Mouse (Mus musculus) ES-E14 (cell line): Measurements from ENCODE around the gene Cmip.

Experiments used
- CHD2 ChIP-seq: IDR thresholded peaks from 2 replicates; pipeline ENCODE4 v1.6.1; 2014; ENCODE audit warnings: mild to moderate bottlenecking, low read depth, low read length, inconsistent platforms
- HCFC1 ChIP-seq: IDR thresholded peaks from 2 replicates; pipeline ENCODE4 v1.6.1; 2012; ENCODE audit warnings: low read length, inconsistent platforms, borderline replicate concordance; ENCODE audit not compliant: insufficient read depth
- ZC3H11A ChIP-seq: IDR thresholded peaks from 2 replicates; pipeline ENCODE4 v1.6.1; 2012; ENCODE audit warnings: low read depth, mild to moderate bottlenecking, inconsistent platforms, low read length, borderline replicate concordance
- ZNF384 ChIP-seq: IDR thresholded peaks from 2 replicates; pipeline ENCODE4 v1.6.1; 2012; ENCODE audit warnings: low read depth, low read length, inconsistent platforms

GRCm38 (mm10) chr8:117431554-117431953 is 174.7 kb downstream of the Cmip start:
- TF ChIP-seq ZNF384 (no peak), ZC3H11A (no peak), CHD2 (no peak), HCFC1 (no peak)
